9 mouse cellular contexts compared by ENCODE assay signal in genomic region chr13:59726139-59726867, GRCm38 (mm10). TPM values are rescaled to one million over a fixed set of nuclear protein-coding genes. Genes with fewer than 3 reads are reported as not detected.
DNase-seq lines count a peak whose midpoint lies in the region; ATAC-seq and TF ChIP-seq lines count a peak whose summit lies in the region.
"Had no signal": no experiment of that assay in that cellular context is flagged by ENCODE, and none has a peak within 500 bp of the region (broad histone marks: within the 10 kb centered on the region; RNA-seq: fewer than 3 reads in every experiment).

No protein-coding gene starts in this region.

- no peaks in the 10 kb centered on the region for H3K4me1 ChIP-seq in cerebellum, adult 2 months (ENCODE audit: control insufficient read depth, insufficient read depth, low read length)
- H3K4me1 ChIP-seq in E14TG2a.4 (replicated peaks; ENCODE audit: low read depth, low read length): peaks cover 59% of the 10 kb centered on the region
- peaks cover 19% of the 10 kb centered on the region for H3K4me1 ChIP-seq in hindbrain, embryonic 10.5 days (replicated peaks)
- no peaks in the 10 kb centered on the region for H3K4me1 ChIP-seq in liver, postnatal 0 days (ENCODE audit: insufficient read depth)

- no peak for TF ChIP-seq EP300 in liver, postnatal 0 days (IDR thresholded peaks at IDR 0.05; ENCODE audit: low read depth)

- H3K27ac ChIP-seq in cerebellum, adult 2 months (ENCODE audit: insufficient read depth, low read length): no peak overlapping the region
- peak overlapping the region; percentile 54; the same call in 1 of the 2 replicates for H3K27ac ChIP-seq in hindbrain, embryonic 10.5 days
- no peak overlapping the region for H3K27ac ChIP-seq in liver, postnatal 0 days (ENCODE audit: low read depth)

- 38% methylated on average over 29 of the region's 29 CpGs for WGBS in cerebellum, adult 2 months
- WGBS in hindbrain, embryonic 10.5 days: 36% methylated on average over 29 of the region's 29 CpGs
- 33% methylated on average over 29 of the region's 29 CpGs for WGBS in liver, postnatal 0 days (ENCODE audit: insufficient replicate concordance)

- H3K4me2 ChIP-seq in liver, postnatal 0 days (ENCODE audit: low read depth, low read length): peak overlapping the region; percentile 10; the same call in 1 of the 2 replicates

- no peak for TF ChIP-seq CTCF in cerebellum, adult 2 months (IDR thresholded peaks at IDR 0.05; ENCODE audit: borderline replicate concordance, insufficient read depth, low read depth, low read length)
- no peak for TF ChIP-seq CTCF in E14TG2a.4 (conservative IDR thresholded peaks at IDR 0.05; ENCODE audit: low read length)
- TF ChIP-seq CTCF in liver, postnatal 0 days (IDR thresholded peaks at IDR 0.05; ENCODE audit: low read depth): no peak

- TF ChIP-seq POLR2A in cerebellum, adult 2 months (IDR thresholded peaks at IDR 0.05; ENCODE audit: borderline replicate concordance, insufficient read depth, low read length): no peak

- H3K36me3 ChIP-seq in E14TG2a.4 (ENCODE audit: insufficient read depth, low read length): no peaks in the 10 kb centered on the region
- H3K36me3 ChIP-seq in hindbrain, embryonic 10.5 days: no peaks in the 10 kb centered on the region
- no peaks in the 10 kb centered on the region for H3K36me3 ChIP-seq in liver, postnatal 0 days (replicated peaks; ENCODE audit: insufficient read depth, low read length)

- H3K9ac ChIP-seq in liver, postnatal 0 days (replicated peaks): no peak overlapping the region

- DNase-seq in cerebellum, adult 2 months: no peak
- DNase-seq in cerebellum, adult 9-11 months: no peak
- no peak for DNase-seq in hindbrain, embryonic 10.5 days (ENCODE audit: low spot score)
- DNase-seq in liver, postnatal 0 days: no peak
- DNase-seq in retina, postnatal 1 day: no peak
- DNase-seq in adrenal gland, postnatal 36 days: no peak
- no peak for DNase-seq in right cerebral cortex, postnatal 10 days (ENCODE audit: low spot score in 2 of 2)
- DNase-seq: layer of hippocampus, postnatal 36 days had no signal

- ATAC-seq in liver, postnatal 0 days: no peak

- H3K4me3 ChIP-seq in cerebellum, adult 2 months (replicated peaks; ENCODE audit: insufficient read depth, low read depth, low read length): peak overlapping the region; percentile 21
- H3K4me3 ChIP-seq in E14TG2a.4 (replicated peaks; ENCODE audit: low read length): peak overlapping the region; percentile 66
- H3K4me3 ChIP-seq in hindbrain, embryonic 10.5 days: peak overlapping the region; percentile 29
- no peak overlapping the region for H3K4me3 ChIP-seq in liver, postnatal 0 days (ENCODE audit: low read depth, low read length)

- H3K9me3 ChIP-seq in E14TG2a.4 (ENCODE audit: low read length): no peaks in the 10 kb centered on the region
- no peaks in the 10 kb centered on the region for H3K9me3 ChIP-seq in hindbrain, embryonic 10.5 days
- H3K9me3 ChIP-seq in liver, postnatal 0 days (ENCODE audit: low read length): no peaks in the 10 kb centered on the region

- H3K27me3 ChIP-seq in cerebellum, adult 2 months (ENCODE audit: control insufficient read depth, insufficient read depth, low read length): no peaks in the 10 kb centered on the region
- peaks cover 19% of the 10 kb centered on the region for H3K27me3 ChIP-seq in E14TG2a.4 (ENCODE audit: insufficient read depth, low read length)
- peaks cover 33% of the 10 kb centered on the region for H3K27me3 ChIP-seq in hindbrain, embryonic 10.5 days (ENCODE audit: insufficient read depth, poor library complexity, severe bottlenecking)
- peaks cover 14% of the 10 kb centered on the region; the same call in 1 of the 2 replicates for H3K27me3 ChIP-seq in liver, postnatal 0 days (ENCODE audit: insufficient read depth, low read length)

RNA-seq across cellular contexts. Expression of gene Spata31d1d, which starts 5.2 kb away (rescaled TPM):
- polyA plus RNA-seq in cerebellum, adult 2 months (2012; rRNA removed): 0.03 TPM in 2 replicates
- polyA plus RNA-seq in hindbrain, embryonic 10.5 days (2016; fragmentation: Nextera tagmentation; extraction: Ambion mirVana): not detected in 2 replicates
- not detected in 2 replicates for polyA plus RNA-seq in liver, postnatal 0 days (2015; fragmentation: Nextera tagmentation; extraction: Ambion mirVana)
- not detected for total RNA-seq in adrenal gland, postnatal 36 days (2021)
- total RNA-seq: layer of hippocampus, postnatal 36 days had no signal

RNA-seq across cellular contexts. Expression of gene Spata31d1b, which starts 14.2 kb away (rescaled TPM):
- polyA plus RNA-seq in cerebellum, adult 2 months (2012; rRNA removed): not detected in 2 replicates
- 0.04 TPM in 1 of 2 replicates, not detected in the other for polyA plus RNA-seq in hindbrain, embryonic 10.5 days (2016; fragmentation: Nextera tagmentation; extraction: Ambion mirVana)
- not detected in 2 replicates for polyA plus RNA-seq in liver, postnatal 0 days (2015; fragmentation: Nextera tagmentation; extraction: Ambion mirVana)
- not detected for total RNA-seq in adrenal gland, postnatal 36 days (2021)

RNA-seq across cellular contexts. Expression of gene Spata31d1a, which starts 16.2 kb away (rescaled TPM):
- 0.03 and 0.25 TPM in 2 replicates for polyA plus RNA-seq in cerebellum, adult 2 months (2012; rRNA removed)
- 0.05 TPM in 1 of 2 replicates, not detected in the other for polyA plus RNA-seq in hindbrain, embryonic 10.5 days (2016; fragmentation: Nextera tagmentation; extraction: Ambion mirVana)
- 0.02 and 0.15 TPM in 2 replicates for polyA plus RNA-seq in liver, postnatal 0 days (2015; fragmentation: Nextera tagmentation; extraction: Ambion mirVana)
- not detected for total RNA-seq in adrenal gland, postnatal 36 days (2021)

RNA-seq across cellular contexts. Expression of gene 1700014D04Rik, which starts 20.2 kb away (rescaled TPM):
- 0.17 and 0.28 TPM in 2 replicates for polyA plus RNA-seq in cerebellum, adult 2 months (2012; rRNA removed)
- polyA plus RNA-seq in hindbrain, embryonic 10.5 days (2016; fragmentation: Nextera tagmentation; extraction: Ambion mirVana): 0.18 TPM in 1 of 2 replicates, not detected in the other
- polyA plus RNA-seq in liver, postnatal 0 days (2015; fragmentation: Nextera tagmentation; extraction: Ambion mirVana): not detected in 2 replicates
- under 1 TPM; 0.23 to 0.36 TPM for total RNA-seq in adrenal gland, postnatal 36 days (2021)

RNA-seq across cellular contexts. Expression of gene 4921517D22Rik, which starts 32.4 kb away (rescaled TPM):
- polyA plus RNA-seq in cerebellum, adult 2 months (2012; rRNA removed): not detected in 2 replicates
- polyA plus RNA-seq in hindbrain, embryonic 10.5 days (2016; fragmentation: Nextera tagmentation; extraction: Ambion mirVana): not detected in 2 replicates
- polyA plus RNA-seq in liver, postnatal 0 days (2015; fragmentation: Nextera tagmentation; extraction: Ambion mirVana): not detected in 2 replicates
- not detected for total RNA-seq in adrenal gland, postnatal 36 days (2021)
- total RNA-seq: layer of hippocampus, postnatal 36 days had no signal
